Mouse (Mus musculus) MEL (cell line): ENCODE results near the gene Cops7a. TPM values are rescaled to one million over a fixed set of nuclear protein-coding genes. Genes with fewer than 3 reads are reported as not detected.

Experiments
- DNase-seq: peaks from one replicate; pipeline ENCODE4 v3.0.0; 2011; ENCODE audit warnings: low read depth, low spot score
- H3K27ac ChIP-seq: 2 replicates; pipeline ENCODE4 v1.5.1; 2012; ENCODE audit warnings: low read depth, mild to moderate bottlenecking, control low read depth, low read length, moderate library complexity; ENCODE audit not compliant: control insufficient read depth
- H3K27me3 ChIP-seq, 2 experiments: fragments of 150-350 bp in 1 of 2; sonication (generic) in 1 of 2; 2 replicates each; pipeline ENCODE4 v1.6.1; 2012; ENCODE audit warnings: low read length in 2 of 2, mild to moderate bottlenecking in 2 of 2, improper control_type of control experiment in 1 of 2, moderate library complexity in 1 of 2; ENCODE audit not compliant: insufficient read depth in 2 of 2, control insufficient read depth in 1 of 2
- H3K36me3 ChIP-seq, 2 experiments: 2 replicates each; pipeline ENCODE4 v1.6.1; 2012 to 2014; ENCODE audit warnings: low read length in 2 of 2, improper control_type of control experiment in 1 of 2, inconsistent platforms in 1 of 2, mild to moderate bottlenecking in 1 of 2; ENCODE audit not compliant: insufficient read depth in 2 of 2, control insufficient read depth in 1 of 2
- H3K4me1 ChIP-seq, 2 experiments: fragments of 150-350 bp in 1 of 2; sonication (generic) in 1 of 2; 2 replicates each; pipeline ENCODE4 v1.6.1; 2012; ENCODE audit warnings: low read length in 2 of 2, improper control_type of control experiment in 1 of 2, mild to moderate bottlenecking in 1 of 2; ENCODE audit not compliant: insufficient read depth in 2 of 2, control insufficient read depth in 1 of 2
- H3K4me3 ChIP-seq, 2 experiments: fragments of 150-350 bp in 1 of 2; sonication (generic) in 1 of 2; 2 replicates each; pipeline ENCODE4 v1.5.1; 2012; ENCODE audit warnings: low read depth in 2 of 2, low read length in 2 of 2, mild to moderate bottlenecking in 2 of 2, moderate library complexity in 2 of 2, control low read depth in 1 of 2, improper control_type of control experiment in 1 of 2; ENCODE audit not compliant: control insufficient read depth in 1 of 2, insufficient read depth in 1 of 2
- H3K79me2 ChIP-seq: 2 replicates; pipeline ENCODE4 v1.6.1; 2012; ENCODE audit warnings: mild to moderate bottlenecking, low read length, moderate library complexity; ENCODE audit not compliant: control insufficient read depth, poor library complexity, insufficient read depth
- H3K9ac ChIP-seq: 2 replicates; pipeline ENCODE4 v1.6.1; 2012; ENCODE audit warnings: low read depth, mild to moderate bottlenecking, control low read depth, low read length, moderate library complexity; ENCODE audit not compliant: control insufficient read depth, poor library complexity, severe bottlenecking
- H3K9me3 ChIP-seq: fragments of 150-350 bp; sonication (generic); replicated peaks from 2 replicates; pipeline ENCODE4 v1.6.1; 2012; ENCODE audit warnings: mild to moderate bottlenecking, low read length, improper control_type of control experiment, moderate library complexity; ENCODE audit not compliant: insufficient read depth
- CHD2 ChIP-seq: IDR thresholded peaks from 2 replicates; pipeline ENCODE4 v1.6.1; 2011; ENCODE audit warnings: low read length, improper control_type of control experiment
- ELF1 ChIP-seq: IDR thresholded peaks from 2 replicates; pipeline ENCODE4 v1.6.1; 2014; ENCODE audit warnings: low read depth, mild to moderate bottlenecking, inconsistent platforms, low read length, improper control_type of control experiment, moderate library complexity
- EP300 ChIP-seq, 2 experiments: IDR thresholded peaks; 2 replicates each; pipeline ENCODE4 v1.6.1; 2011; ENCODE audit warnings: improper control_type of control experiment in 2 of 2, low read length in 2 of 2, low read depth in 1 of 2, mild to moderate bottlenecking in 1 of 2
- HCFC1 ChIP-seq: IDR thresholded peaks from 2 replicates; pipeline ENCODE4 v1.6.1; 2012; ENCODE audit warnings: low read depth, mild to moderate bottlenecking, inconsistent platforms, low read length, improper control_type of control experiment, moderate library complexity
- JUND ChIP-seq: IDR thresholded peaks from 2 replicates; pipeline ENCODE4 v1.6.1; 2011; ENCODE audit warnings: low read depth, mild to moderate bottlenecking, improper control_type of control experiment, low read length
- KAT2A ChIP-seq: conservative IDR thresholded peaks from 2 replicates; pipeline ENCODE4 v1.6.1; 2012; ENCODE audit warnings: low read depth, low read length, improper control_type of control experiment, inconsistent platforms
- MAFK ChIP-seq: IDR thresholded peaks from 2 replicates; pipeline ENCODE4 v1.6.1; 2011; ENCODE audit warnings: low read depth, mild to moderate bottlenecking, low read length, improper control_type of control experiment, borderline replicate concordance
- MAX ChIP-seq: IDR thresholded peaks from 2 replicates; pipeline ENCODE4 v1.6.1; 2011; ENCODE audit warnings: low read length, improper control_type of control experiment
- MAZ ChIP-seq: IDR thresholded peaks from 2 replicates; pipeline ENCODE4 v1.6.1; 2012; ENCODE audit warnings: low read depth, mild to moderate bottlenecking, inconsistent platforms, low read length, improper control_type of control experiment
- NRF1 ChIP-seq: IDR thresholded peaks from 2 replicates; pipeline ENCODE4 v1.6.1; 2014; ENCODE audit warnings: low read depth, mild to moderate bottlenecking, inconsistent platforms, low read length, improper control_type of control experiment, moderate library complexity; ENCODE audit not compliant: poor library complexity, insufficient read depth, severe bottlenecking
- POLR2A ChIP-seq, 2 experiments: IDR thresholded peaks; 2 replicates each; pipeline ENCODE4 v1.6.1; 2011 to 2012; ENCODE audit warnings: low read length in 2 of 2, mild to moderate bottlenecking in 2 of 2, control low read depth in 1 of 2, improper control_type of control experiment in 1 of 2, low read depth in 1 of 2, moderate library complexity in 1 of 2; ENCODE audit not compliant: control insufficient read depth in 1 of 2, insufficient read depth in 1 of 2, poor library complexity in 1 of 2
- POLR2AphosphoS2 ChIP-seq: IDR thresholded peaks from 2 replicates; pipeline ENCODE4 v1.6.1; 2011; ENCODE audit warnings: low read length, improper control_type of control experiment
- RCOR1 ChIP-seq: IDR thresholded peaks from 2 replicates; pipeline ENCODE4 v1.6.1; 2012; ENCODE audit warnings: low read depth, mild to moderate bottlenecking, inconsistent platforms, low read length, improper control_type of control experiment
- SIN3A ChIP-seq: IDR thresholded peaks from 2 replicates; pipeline ENCODE4 v1.6.1; 2012; ENCODE audit warnings: low read length, improper control_type of control experiment, inconsistent platforms
- TAL1 ChIP-seq: IDR thresholded peaks from 2 replicates; pipeline ENCODE4 v1.6.1; 2012; ENCODE audit warnings: mild to moderate bottlenecking, inconsistent platforms, low read length, moderate library complexity, mixed read lengths
- USF1 ChIP-seq: IDR thresholded peaks from 2 replicates; pipeline ENCODE4 v1.6.1; 2014; ENCODE audit warnings: low read depth, mild to moderate bottlenecking, inconsistent platforms, low read length, improper control_type of control experiment, moderate library complexity
- ZC3H11A ChIP-seq: IDR thresholded peaks from 2 replicates; pipeline ENCODE4 v1.6.1; 2012; ENCODE audit warnings: low read depth, mild to moderate bottlenecking, inconsistent platforms, low read length, improper control_type of control experiment
- ZNF384 ChIP-seq: IDR thresholded peaks from 2 replicates; pipeline ENCODE4 v1.6.1; 2012; ENCODE audit warnings: low read depth, mild to moderate bottlenecking, inconsistent platforms, low read length, improper control_type of control experiment
- polyA plus RNA-seq, 2 experiments: library from polyadenylated mRNA; stranded (reverse) in 1 of 2; unstranded in 1 of 2; fragments of >175 nt in 1 of 2; fragments of >200 nt in 1 of 2; gene quantifications; 2 replicates each; pipeline versions ENCODE4 v1.2.1 to v1.2.4; 2012; ENCODE audit warnings: low replicate concordance in 2 of 2, low read depth in 1 of 2; ENCODE audit not compliant: insufficient read length in 2 of 2, insufficient read depth in 1 of 2, missing spikeins in 1 of 2
- total RNA-seq: library from RNA; depleted of rRNA; stranded (reverse); fragments of 300-350 nt; gene quantifications from 2 replicates; pipeline ENCODE4 v1.2.3, GENCODE M21; 2012

Cops7a gene
- total and polyA plus RNA-seq, 3 experiments = 85.0 to 150 TPM; not detected in 1

DNA sequence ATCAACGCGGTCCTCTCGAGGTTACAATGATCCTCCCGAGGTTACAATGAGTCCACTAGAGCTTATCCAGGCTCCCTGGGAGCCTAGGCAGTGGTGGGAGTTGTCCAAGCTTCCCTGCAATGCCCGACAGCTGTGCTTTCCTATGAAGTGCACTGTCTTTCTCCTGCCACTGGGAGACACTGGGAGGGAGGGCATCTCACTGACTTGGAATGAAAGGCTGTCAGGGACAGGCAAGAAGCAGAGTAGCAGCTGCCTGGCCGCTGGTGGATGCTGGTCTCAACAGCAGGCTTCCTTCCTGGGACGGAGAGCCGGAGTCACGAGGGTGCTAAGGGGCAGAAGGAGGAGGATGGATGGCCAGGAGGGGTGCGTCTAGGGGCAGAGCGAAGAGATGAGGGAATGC, 28.5 kb upstream of the Cops7a start:
- no peak overlapping the region for H3K27ac ChIP-seq
- no peaks in the 10 kb centered on the region for H3K9me3 ChIP-seq
- no peaks in the 10 kb centered on the region for H3K36me3 ChIP-seq
- no peak for TF ChIP-seq RCOR1
- no peak for TF ChIP-seq MAX
- TF ChIP-seq CHD2 = no peak
- no peak for TF ChIP-seq TAL1
- no peak for TF ChIP-seq USF1
- no peak for DNase-seq
- H3K4me1 ChIP-seq = peaks cover 0 to 3% of the 10 kb centered on the region in 2 experiments; a peak in 1 of 4 replicates
- no peak overlapping the region for H3K4me3 ChIP-seq
- H3K27me3 ChIP-seq = no peaks in the 10 kb centered on the region
- no peak overlapping the region for H3K9ac ChIP-seq
- no peaks in the 10 kb centered on the region for H3K79me2 ChIP-seq

DNA sequence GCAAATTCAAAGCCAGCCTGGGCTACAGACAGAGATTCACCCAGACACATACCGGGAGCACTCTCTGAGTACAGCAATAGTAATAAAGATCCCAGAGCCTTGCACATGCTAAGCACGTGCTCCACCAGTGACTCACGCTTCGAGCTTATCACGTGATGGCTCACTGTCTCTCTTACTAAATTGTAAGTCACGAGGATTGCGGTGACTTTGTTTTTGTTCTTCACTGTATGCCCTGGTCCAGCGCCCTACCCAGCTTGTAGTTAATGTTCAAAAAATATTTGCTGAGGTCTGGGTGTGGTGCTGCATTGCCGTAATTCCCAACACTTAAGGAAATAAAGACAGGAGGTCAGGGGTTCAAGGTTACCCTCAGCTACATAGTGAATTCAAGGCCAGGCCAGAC, 28.0 kb upstream of the Cops7a start:
- H3K4me3 ChIP-seq = no peak overlapping the region
- peaks cover 0 to 3% of the 10 kb centered on the region in 2 experiments; a peak in 1 of 4 replicates for H3K4me1 ChIP-seq
- TF ChIP-seq CHD2 = no peak
- no peak for TF ChIP-seq NRF1
- no peak for TF ChIP-seq KAT2A
- peak; percentile 52 for TF ChIP-seq MAX
- no peak for TF ChIP-seq ZC3H11A
- no peak for TF ChIP-seq TAL1
- no peak for TF ChIP-seq POLR2A (IDR thresholded peaks at IDR 0.05; ENCODE audit: control insufficient read depth in 1 of 2, insufficient read depth in 1 of 2, low read depth in 1 of 2, low read length in 2 of 2, poor library complexity in 1 of 2)
- TF ChIP-seq, all 39 proteins: peak for 1
- no peaks in the 10 kb centered on the region for H3K79me2 ChIP-seq
- no peaks in the 10 kb centered on the region for H3K36me3 ChIP-seq
- H3K9ac ChIP-seq = no peak overlapping the region
- no peaks in the 10 kb centered on the region for H3K27me3 ChIP-seq
- H3K9me3 ChIP-seq = no peaks in the 10 kb centered on the region
- no peak for DNase-seq
- H3K27ac ChIP-seq = no peak overlapping the region

DNA sequence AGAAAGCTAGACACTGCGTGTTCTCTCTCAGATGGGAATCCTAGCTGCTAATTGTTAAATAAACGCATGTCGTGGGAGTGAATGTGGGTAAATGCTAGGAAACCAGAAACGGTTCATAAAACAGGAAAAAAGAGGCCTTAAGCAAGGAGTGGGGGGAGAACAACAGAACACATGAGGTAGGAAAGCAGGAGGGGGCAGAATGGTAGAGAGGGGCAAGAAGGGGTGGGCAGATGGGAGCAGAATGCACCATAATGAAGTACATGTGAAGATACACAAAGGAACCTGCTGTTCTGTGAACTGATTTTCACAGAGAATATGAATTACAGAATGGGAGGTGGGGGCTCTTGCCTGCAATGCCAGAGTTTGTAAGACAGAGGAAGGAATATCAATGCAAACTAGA, 26.9 kb upstream of the Cops7a start:
- no peak for DNase-seq
- no peaks in the 10 kb centered on the region; a peak in 1 of 4 replicates for H3K4me1 ChIP-seq
- no peaks in the 10 kb centered on the region for H3K36me3 ChIP-seq
- no peak overlapping the region for H3K9ac ChIP-seq
- H3K27me3 ChIP-seq = no peaks in the 10 kb centered on the region
- H3K4me3 ChIP-seq = no peak overlapping the region
- H3K9me3 ChIP-seq = no peaks in the 10 kb centered on the region
- no peak overlapping the region for H3K27ac ChIP-seq
- H3K79me2 ChIP-seq = no peaks in the 10 kb centered on the region
- no peak for TF ChIP-seq SIN3A
- TF ChIP-seq HCFC1 = no peak
- no peak for TF ChIP-seq MAZ
- TF ChIP-seq ZNF384 = no peak
- no peak for TF ChIP-seq EP300 (IDR thresholded peaks at IDR 0.05; ENCODE audit: low read depth in 1 of 2, low read length in 2 of 2)
- TF ChIP-seq JUND = no peak
- no peak for TF ChIP-seq ELF1
- no peak for TF ChIP-seq MAFK
- no peak for TF ChIP-seq POLR2AphosphoS2
